Mouse (Mus musculus) lung, postnatal 0 days (tissue): ENCODE measurements around the gene Prrxl1.

Source experiments
- CTCF ChIP-seq: IDR thresholded peaks from 2 replicates; pipeline ENCODE4 v1.5.1; 2016; ENCODE audit warnings: antibody characterized with exemption, mild to moderate bottlenecking
- EP300 ChIP-seq: IDR thresholded peaks from 2 replicates; pipeline ENCODE4 v1.6.1; 2016; ENCODE audit warnings: antibody characterized with exemption, mild to moderate bottlenecking, control low read depth

- no peak for TF ChIP-seq CTCF
- TF ChIP-seq EP300, result no peak
Observed at GRCm38 (mm10) chr14:32683982-32684734, 85.0 kb downstream of the Prrxl1 start.
